Mouse (Mus musculus): ENCODE results near the gene Fcgrt.

DNA sequence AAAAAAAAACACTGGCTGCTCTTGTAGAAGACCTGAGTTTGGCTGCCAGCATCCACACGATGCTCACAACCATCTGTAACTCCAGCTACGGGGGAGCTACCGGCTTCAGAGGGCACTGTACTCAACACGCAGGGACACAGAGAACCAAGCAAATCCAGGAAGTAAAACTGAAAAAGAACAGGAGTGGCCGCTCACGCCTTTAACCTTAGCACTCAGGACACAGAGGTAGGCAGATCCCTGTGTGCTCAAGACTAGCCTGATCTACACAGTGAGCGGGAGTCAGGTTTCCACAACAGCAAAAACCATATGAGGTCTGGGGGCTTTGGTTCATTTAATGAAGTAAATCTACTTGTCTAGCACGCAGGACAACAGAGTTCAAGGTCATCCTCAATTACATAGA lies 1.8 kb upstream of the Fcgrt start:
- TF ChIP-seq CTCF (IDR thresholded peaks at IDR 0.05; ENCODE audit: insufficient read depth, low read depth, low read length) (no peak), POLR2A (IDR thresholded peaks at IDR 0.05; ENCODE audit: insufficient read depth, low read depth, low read length) (no peak)
